Mouse (Mus musculus) bone marrow, adult 2 months (tissue): ENCODE data around the gene Pax2.

Experiments
- CTCF ChIP-seq: fragments of 200-500 bp; IDR thresholded peaks from 2 replicates; pipeline ENCODE4 v1.5.1; 2011; ENCODE audit warnings: low read length, control low read depth; ENCODE audit not compliant: control insufficient read depth, insufficient read depth
- POLR2A ChIP-seq: fragments of 200-500 bp; IDR thresholded peaks from 2 replicates; pipeline ENCODE4 v1.6.1; 2011; ENCODE audit warnings: low read depth, mild to moderate bottlenecking, control low read depth, low read length, borderline replicate concordance; ENCODE audit not compliant: control insufficient read depth

DNA sequence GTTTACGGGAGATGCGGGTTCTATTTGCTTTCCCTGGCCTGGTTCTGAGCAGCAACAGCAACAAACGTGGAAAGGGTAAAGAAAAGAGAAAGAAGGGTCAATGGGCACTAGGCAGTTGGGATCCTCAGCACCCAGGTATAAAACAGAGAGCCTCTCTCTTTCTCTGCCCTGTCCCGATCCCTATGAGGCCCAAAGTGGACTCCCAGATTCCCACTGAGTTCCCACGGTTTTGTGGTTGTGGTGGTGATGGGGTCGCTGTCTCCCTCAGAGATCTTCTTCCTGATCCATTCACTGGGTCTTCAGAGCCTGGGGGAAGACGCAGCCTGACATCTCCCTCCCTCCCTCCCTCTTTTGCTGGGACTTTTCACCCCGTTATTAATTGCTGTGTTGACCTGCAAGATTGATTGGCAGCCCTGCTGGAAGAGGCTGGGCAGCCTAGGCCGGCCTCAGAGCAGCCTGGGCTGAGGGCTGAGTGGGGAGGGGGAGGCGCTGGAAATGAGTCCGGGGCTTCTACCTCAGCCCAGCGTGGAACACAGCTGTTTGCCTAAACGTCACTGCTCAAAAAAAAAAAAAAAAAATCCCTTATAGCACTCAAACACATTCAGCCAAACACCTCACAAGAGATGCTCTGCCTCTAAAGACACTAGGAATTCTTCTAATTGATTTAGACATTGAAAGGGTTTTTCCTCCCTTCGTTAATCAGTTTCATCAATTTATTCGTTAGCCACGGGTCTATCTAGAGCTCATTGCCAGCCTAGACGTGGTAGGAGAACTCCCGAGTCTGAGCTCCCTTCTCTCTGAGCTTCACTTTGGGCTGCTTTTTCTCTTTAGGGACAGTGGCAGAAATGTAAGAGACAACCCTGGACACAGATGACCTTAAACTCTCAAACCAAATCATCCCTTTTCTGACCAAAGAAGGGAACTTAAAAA, 6.5 kb upstream of the Pax2 start:
- TF ChIP-seq CTCF (no peak), POLR2A (no peak)
